Mouse (Mus musculus): ENCODE measurements at regions not wholly inside any gene's neighbourhood (a gene's known extent, or its start where the extent isn't known, plus 50 kb on each side); places are given as distances from the start of the nearest gene placed in this dataset.

DNA sequence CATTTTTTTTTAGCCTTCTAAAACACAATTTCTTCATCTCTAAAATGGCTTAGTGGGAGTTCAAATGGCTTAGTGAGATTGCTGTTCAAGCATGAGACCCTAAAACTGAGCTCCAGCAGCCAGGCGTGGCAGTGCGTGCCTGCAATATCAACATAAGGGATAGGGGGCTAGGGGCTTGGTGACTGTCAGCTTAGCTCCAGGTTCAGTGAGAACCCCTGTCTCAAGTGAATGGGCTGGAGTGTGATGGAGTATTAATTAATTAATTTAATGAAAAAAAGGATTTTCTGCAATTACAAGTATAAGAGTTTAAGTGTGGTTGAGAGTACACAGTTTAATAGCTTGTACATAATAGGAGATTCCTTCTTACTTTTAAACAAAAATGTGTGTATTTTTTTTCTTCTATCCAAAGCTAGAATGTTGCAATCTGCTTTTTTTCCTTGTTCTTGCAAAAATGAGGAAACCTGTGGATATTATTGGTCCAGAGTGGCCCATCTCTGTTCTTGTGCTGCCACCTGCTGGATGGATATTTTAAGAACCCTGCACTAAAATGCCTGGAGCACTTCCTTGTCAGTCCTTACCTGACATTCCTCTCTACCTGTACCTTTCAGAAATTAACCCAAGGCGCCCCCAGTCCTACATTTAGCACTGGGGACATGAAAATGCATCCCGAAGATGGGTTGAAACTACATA lies 54.0 kb upstream of the Usp47 start:
- WGBS, result 61% methylated on average over 4 of the region's 4 CpGs
- ATAC-seq (ENCODE audit: insufficient number of reproducible peaks, low FRiP score, low TSS enrichment, low read depth) (no peak), DNase-seq (ENCODE audit: low spot score) (peak; percentile 83)

DNA sequence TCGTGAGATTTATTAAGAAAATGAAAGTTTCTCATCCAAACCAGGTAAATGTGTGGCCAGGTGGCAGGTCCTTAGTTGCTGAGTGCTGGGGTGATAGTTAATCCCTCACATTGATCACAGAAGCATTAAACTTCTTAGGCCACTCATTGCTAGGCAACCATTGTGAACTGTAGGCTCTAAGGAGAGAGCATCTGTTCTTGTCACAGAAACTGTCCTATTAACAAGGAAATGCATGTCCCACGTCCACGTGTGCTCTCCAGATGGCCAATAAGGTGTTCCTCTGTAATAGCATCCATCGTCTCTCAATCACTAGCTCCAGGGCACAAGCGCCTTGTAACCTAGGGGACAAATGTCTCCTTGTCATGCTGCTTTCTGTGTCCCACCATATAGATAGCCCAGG lies 55.0 kb upstream of the Usp47 start:
- H3K27me3 ChIP-seq (ENCODE audit: control insufficient read depth, insufficient read depth, low read length), result no peaks in the 10 kb centered on the region
- WGBS, result 56% methylated on average over 5 of the region's 5 CpGs
- DNase-seq (ENCODE audit: low spot score) (no peak), ATAC-seq (ENCODE audit: insufficient number of reproducible peaks, low FRiP score, low TSS enrichment, low read depth) (no peak)
- H3K36me3 ChIP-seq (ENCODE audit: control insufficient read depth, insufficient read depth, low read length), result no peaks in the 10 kb centered on the region
- no peak overlapping the region for H3K4me3 ChIP-seq (ENCODE audit: low read depth, low read length)
- H3K27ac ChIP-seq (replicated peaks; ENCODE audit: low read depth, low read length), result no peak overlapping the region
- no peak overlapping the region for H3K4me2 ChIP-seq (ENCODE audit: low read depth, severe bottlenecking)
- no peaks in the 10 kb centered on the region for H3K9me3 ChIP-seq (ENCODE audit: control insufficient read depth, low read length)
- no peak overlapping the region for H3K9ac ChIP-seq (ENCODE audit: low read length)
- H3K4me1 ChIP-seq (ENCODE audit: control insufficient read depth, insufficient read depth, low read length), result no peaks in the 10 kb centered on the region

More for the DNA sequence above, 54.0 kb upstream of the Usp47 start:
- Histone ChIP-seq H3K27me3 (ENCODE audit: control insufficient read depth, insufficient read depth, low read length) (no peaks in the 10 kb centered on the region), H3K4me3 (ENCODE audit: low read depth, low read length) (no peak overlapping the region), H3K4me1 (ENCODE audit: control insufficient read depth, insufficient read depth, low read length) (no peaks in the 10 kb centered on the region), H3K9ac (ENCODE audit: low read length) (no peak overlapping the region), H3K9me3 (ENCODE audit: control insufficient read depth, low read length) (no peaks in the 10 kb centered on the region), H3K27ac (replicated peaks; ENCODE audit: low read depth, low read length) (no peak overlapping the region), H3K4me2 (ENCODE audit: low read depth, severe bottlenecking) (no peak overlapping the region), H3K36me3 (ENCODE audit: control insufficient read depth, insufficient read depth, low read length) (no peaks in the 10 kb centered on the region)

DNA sequence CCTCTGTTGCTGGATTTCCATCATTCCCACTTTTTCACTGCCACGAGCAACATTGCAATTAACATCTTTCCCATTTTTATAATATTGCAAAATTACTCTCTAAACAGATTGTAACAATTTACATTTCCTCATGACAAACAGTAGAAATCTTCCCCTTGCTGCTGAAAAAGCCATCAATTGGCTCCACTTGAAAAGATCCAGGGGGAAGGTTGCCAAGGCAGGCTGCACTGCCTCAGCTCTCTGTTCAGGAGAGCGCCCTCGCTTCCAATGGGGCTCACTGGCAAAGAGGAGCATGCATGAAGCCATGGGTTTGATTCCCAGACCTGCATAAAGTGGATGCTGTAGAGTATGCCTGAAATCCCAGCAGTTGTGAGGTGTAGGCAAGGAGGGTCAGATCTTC lies 56.6 kb upstream of the Usp47 start:
- Histone ChIP-seq H3K27ac (replicated peaks; ENCODE audit: low read depth, low read length) (no peak overlapping the region), H3K4me3 (ENCODE audit: low read depth, low read length) (no peak overlapping the region), H3K4me2 (ENCODE audit: low read depth, severe bottlenecking) (no peak overlapping the region), H3K4me1 (ENCODE audit: control insufficient read depth, insufficient read depth, low read length) (no peaks in the 10 kb centered on the region), H3K27me3 (ENCODE audit: control insufficient read depth, insufficient read depth, low read length) (no peaks in the 10 kb centered on the region), H3K36me3 (ENCODE audit: control insufficient read depth, insufficient read depth, low read length) (no peaks in the 10 kb centered on the region), H3K9me3 (ENCODE audit: control insufficient read depth, low read length) (no peaks in the 10 kb centered on the region), H3K9ac (ENCODE audit: low read length) (no peak overlapping the region)
- ATAC-seq (ENCODE audit: insufficient number of reproducible peaks, low FRiP score, low TSS enrichment, low read depth) (no peak), DNase-seq (ENCODE audit: low spot score) (no peak)
- 90% methylated on average over 3 of the region's 3 CpGs for WGBS

DNA sequence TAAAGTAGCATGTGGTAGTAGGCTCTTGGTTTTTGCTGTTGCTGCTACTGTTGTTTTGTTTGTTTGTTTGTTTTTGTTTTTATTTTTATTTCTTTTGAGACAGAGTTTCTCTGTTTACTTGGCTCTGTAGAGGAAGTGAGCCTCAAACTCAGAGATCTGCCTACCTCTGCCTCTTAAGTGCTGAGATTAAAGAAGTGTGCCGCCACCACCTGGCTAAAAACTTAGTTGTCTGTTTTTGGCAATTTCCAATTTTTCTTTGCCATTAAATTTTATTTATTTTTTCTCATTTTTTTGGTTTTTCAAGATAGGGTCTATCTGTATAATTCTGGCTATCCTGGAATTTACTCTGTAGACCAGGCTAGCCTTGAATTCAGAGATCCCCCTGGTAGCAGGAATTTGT lies 59.3 kb upstream of the Usp47 start:
- no peaks in the 10 kb centered on the region for H3K9me3 ChIP-seq (ENCODE audit: control insufficient read depth, low read length)
- DNase-seq (ENCODE audit: low spot score), result no peak
- H3K4me2 ChIP-seq (ENCODE audit: low read depth, severe bottlenecking), result no peak overlapping the region
- WGBS, result 91% methylated on average over 1 of the region's 1 CpGs
- no peaks in the 10 kb centered on the region for H3K4me1 ChIP-seq (ENCODE audit: control insufficient read depth, insufficient read depth, low read length)
- no peaks in the 10 kb centered on the region for H3K27me3 ChIP-seq (ENCODE audit: control insufficient read depth, insufficient read depth, low read length)
- no peak overlapping the region for H3K27ac ChIP-seq (replicated peaks; ENCODE audit: low read depth, low read length)
- H3K9ac ChIP-seq (ENCODE audit: low read length), result no peak overlapping the region
- no peaks in the 10 kb centered on the region for H3K36me3 ChIP-seq (ENCODE audit: control insufficient read depth, insufficient read depth, low read length)
- ATAC-seq (ENCODE audit: insufficient number of reproducible peaks, low FRiP score, low TSS enrichment, low read depth), result no peak
- H3K4me3 ChIP-seq (ENCODE audit: low read depth, low read length), result no peak overlapping the region

DNA sequence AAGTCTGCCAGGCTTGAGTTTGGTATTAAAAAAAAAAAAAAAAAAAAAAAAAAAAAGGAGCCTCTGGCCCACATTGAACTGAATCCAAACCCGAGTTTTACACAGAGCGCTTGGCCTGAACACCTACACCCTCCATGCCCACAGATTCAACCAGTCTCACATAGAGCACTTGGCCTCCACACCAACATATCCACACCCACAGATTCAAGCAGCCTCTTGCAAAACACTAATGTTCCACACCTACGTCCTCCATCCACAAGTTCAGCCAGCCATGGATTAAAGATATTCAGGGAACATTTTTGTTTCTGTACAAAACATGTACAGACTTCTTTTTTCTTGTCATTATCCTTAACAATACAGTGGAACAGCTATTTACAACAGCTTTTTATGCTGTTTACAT lies 63.3 kb upstream of the Usp47 start:
- no peak overlapping the region for H3K27ac ChIP-seq (replicated peaks; ENCODE audit: low read depth, low read length)
- no peaks in the 10 kb centered on the region for H3K27me3 ChIP-seq (ENCODE audit: control insufficient read depth, insufficient read depth, low read length)
- DNase-seq (ENCODE audit: low spot score), result no peak
- 88% methylated on average over 3 of the region's 3 CpGs for WGBS
- no peak overlapping the region for H3K9ac ChIP-seq (ENCODE audit: low read length)
- no peak for ATAC-seq (ENCODE audit: insufficient number of reproducible peaks, low FRiP score, low TSS enrichment, low read depth)
- no peak overlapping the region for H3K4me3 ChIP-seq (ENCODE audit: low read depth, low read length)
- H3K4me2 ChIP-seq (ENCODE audit: low read depth, severe bottlenecking), result no peak overlapping the region
- H3K9me3 ChIP-seq (ENCODE audit: control insufficient read depth, low read length), result no peaks in the 10 kb centered on the region
- H3K36me3 ChIP-seq (ENCODE audit: control insufficient read depth, insufficient read depth, low read length), result no peaks in the 10 kb centered on the region
- H3K4me1 ChIP-seq (ENCODE audit: control insufficient read depth, insufficient read depth, low read length), result no peaks in the 10 kb centered on the region

DNA sequence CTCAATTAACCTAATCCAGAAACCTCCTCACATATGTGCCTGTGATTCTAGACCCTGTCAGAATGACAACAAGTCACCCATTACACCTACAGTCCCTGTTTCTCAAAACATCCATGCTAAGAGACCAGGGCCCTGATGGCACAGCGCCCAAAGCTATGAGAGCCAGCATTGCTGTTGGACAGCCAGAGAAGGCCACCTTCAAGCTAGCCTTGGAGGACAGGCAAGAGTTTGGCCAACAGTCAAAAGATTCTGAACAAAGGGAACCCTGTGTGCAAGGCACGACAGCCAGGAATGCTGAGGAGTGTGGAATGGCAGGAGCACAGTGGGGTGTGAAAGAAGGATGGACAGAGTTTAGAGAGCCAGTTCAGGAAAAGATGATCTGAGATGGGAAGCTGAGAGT lies 66.6 kb upstream of the Usp47 start:
- H3K27ac ChIP-seq (replicated peaks; ENCODE audit: low read depth, low read length), result no peak overlapping the region
- WGBS, result 83% methylated on average over 2 of the region's 2 CpGs
- DNase-seq (ENCODE audit: low spot score), result no peak
- no peaks in the 10 kb centered on the region for H3K9me3 ChIP-seq (ENCODE audit: control insufficient read depth, low read length)
- H3K4me3 ChIP-seq (ENCODE audit: low read depth, low read length), result no peak overlapping the region
- no peak for ATAC-seq (ENCODE audit: insufficient number of reproducible peaks, low FRiP score, low TSS enrichment, low read depth)
- no peak overlapping the region for H3K9ac ChIP-seq (ENCODE audit: low read length)
- no peaks in the 10 kb centered on the region for H3K4me1 ChIP-seq (ENCODE audit: control insufficient read depth, insufficient read depth, low read length)
- H3K27me3 ChIP-seq (ENCODE audit: control insufficient read depth, insufficient read depth, low read length), result no peaks in the 10 kb centered on the region
- H3K4me2 ChIP-seq (ENCODE audit: low read depth, severe bottlenecking), result no peak overlapping the region; the same call in 1 of the 2 replicates
- H3K36me3 ChIP-seq (ENCODE audit: control insufficient read depth, insufficient read depth, low read length), result no peaks in the 10 kb centered on the region

DNA sequence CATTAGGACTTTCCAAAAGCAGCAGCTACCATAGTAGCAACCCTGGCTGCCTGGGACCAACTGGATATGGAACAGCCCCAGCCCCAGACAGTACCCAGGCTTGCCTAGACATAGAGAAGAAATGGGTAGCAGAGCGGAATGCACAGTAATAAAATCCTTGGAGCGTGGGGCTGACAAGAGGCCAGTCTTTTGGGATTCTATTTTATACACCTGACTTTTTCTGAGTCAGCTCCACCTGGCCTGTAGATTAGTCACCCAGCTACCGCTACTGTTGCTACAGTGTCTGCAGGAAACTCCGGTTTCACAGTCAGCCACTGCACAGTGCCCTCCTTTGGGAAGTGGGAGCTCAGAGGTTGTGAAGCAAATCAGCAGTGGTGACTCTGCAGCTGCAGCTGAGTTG lies 83.7 kb upstream of the Usp47 start:
- Histone ChIP-seq H3K27ac (replicated peaks; ENCODE audit: low read depth, low read length) (no peak overlapping the region), H3K4me1 (ENCODE audit: control insufficient read depth, insufficient read depth, low read length) (no peaks in the 10 kb centered on the region), H3K9ac (ENCODE audit: low read length) (no peak overlapping the region), H3K4me3 (ENCODE audit: low read depth, low read length) (no peak overlapping the region), H3K9me3 (ENCODE audit: control insufficient read depth, low read length) (no peaks in the 10 kb centered on the region), H3K27me3 (ENCODE audit: control insufficient read depth, insufficient read depth, low read length) (no peaks in the 10 kb centered on the region), H3K4me2 (ENCODE audit: low read depth, severe bottlenecking) (no peak overlapping the region), H3K36me3 (ENCODE audit: control insufficient read depth, insufficient read depth, low read length) (no peaks in the 10 kb centered on the region)
- DNase-seq (ENCODE audit: low spot score), result no peak
- 80% methylated on average over 4 of the region's 4 CpGs for WGBS
- no peak for ATAC-seq (ENCODE audit: insufficient number of reproducible peaks, low FRiP score, low TSS enrichment, low read depth)

DNA sequence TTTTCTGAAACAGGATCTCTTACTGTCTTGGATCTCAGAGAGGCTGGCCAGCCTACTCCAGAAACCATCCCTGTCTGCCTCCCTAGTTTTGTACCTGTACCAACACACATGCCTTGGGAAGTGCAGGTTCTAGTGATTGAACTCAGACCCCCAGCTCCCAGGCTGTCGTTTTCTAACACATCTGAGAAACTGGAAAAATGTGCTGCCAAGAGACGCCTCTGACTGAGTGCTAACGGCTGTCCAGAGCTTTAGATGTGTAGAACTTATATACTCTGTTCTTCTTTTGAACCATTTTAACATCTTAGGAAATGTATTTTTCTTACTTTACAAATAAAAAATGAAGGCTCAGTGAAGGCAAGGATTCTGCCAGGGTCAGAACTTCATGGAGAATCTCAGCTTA lies 85.8 kb upstream of the Usp47 start:
- Histone ChIP-seq H3K9ac (ENCODE audit: low read length) (no peak overlapping the region), H3K4me2 (ENCODE audit: low read depth, severe bottlenecking) (no peak overlapping the region), H3K27ac (replicated peaks; ENCODE audit: low read depth, low read length) (no peak overlapping the region), H3K36me3 (ENCODE audit: control insufficient read depth, insufficient read depth, low read length) (no peaks in the 10 kb centered on the region), H3K27me3 (ENCODE audit: control insufficient read depth, insufficient read depth, low read length) (no peaks in the 10 kb centered on the region), H3K9me3 (ENCODE audit: control insufficient read depth, low read length) (no peaks in the 10 kb centered on the region), H3K4me3 (ENCODE audit: low read depth, low read length) (no peak overlapping the region), H3K4me1 (ENCODE audit: control insufficient read depth, insufficient read depth, low read length) (no peaks in the 10 kb centered on the region)
- ATAC-seq (ENCODE audit: insufficient number of reproducible peaks, low FRiP score, low TSS enrichment, low read depth) (no peak), DNase-seq (ENCODE audit: low spot score) (no peak)
- 73% methylated on average over 3 of the region's 3 CpGs for WGBS

DNA sequence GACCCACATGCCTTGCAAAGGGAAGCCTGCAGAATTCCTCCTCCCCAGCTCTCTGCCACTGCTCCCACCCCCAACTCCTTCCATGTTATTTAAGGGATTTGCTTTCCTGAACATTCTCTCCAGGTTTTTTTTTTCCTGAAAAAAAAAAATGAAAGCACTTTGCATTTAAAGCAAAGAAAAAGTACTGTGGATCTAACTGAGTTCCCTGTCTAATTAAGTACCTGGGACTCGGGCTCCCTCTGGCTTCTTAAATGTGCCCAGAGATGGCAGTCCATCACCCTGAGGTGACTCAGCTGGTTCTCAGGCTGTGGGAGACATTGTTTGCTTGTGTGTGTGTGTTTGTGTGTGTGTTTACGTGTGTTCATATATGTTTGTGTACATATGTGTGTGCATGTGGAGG lies 86.2 kb upstream of the Usp47 start:
- 82% methylated on average over 2 of the region's 2 CpGs for WGBS

More for the DNA sequence above, 86.2 kb upstream of the Usp47 start:
- Histone ChIP-seq H3K4me2 (ENCODE audit: low read depth, severe bottlenecking) (no peak overlapping the region), H3K27me3 (ENCODE audit: control insufficient read depth, insufficient read depth, low read length) (no peaks in the 10 kb centered on the region), H3K4me1 (ENCODE audit: control insufficient read depth, insufficient read depth, low read length) (no peaks in the 10 kb centered on the region), H3K36me3 (ENCODE audit: control insufficient read depth, insufficient read depth, low read length) (no peaks in the 10 kb centered on the region), H3K9me3 (ENCODE audit: control insufficient read depth, low read length) (no peaks in the 10 kb centered on the region), H3K9ac (ENCODE audit: low read length) (no peak overlapping the region), H3K4me3 (ENCODE audit: low read depth, low read length) (no peak overlapping the region), H3K27ac (replicated peaks; ENCODE audit: low read depth, low read length) (no peak overlapping the region)
- no peak for ATAC-seq (ENCODE audit: insufficient number of reproducible peaks, low FRiP score, low TSS enrichment, low read depth)
- no peak for DNase-seq (ENCODE audit: low spot score)

Data from limb, embryonic 11.5 days (tissue).